Mouse (Mus musculus) forebrain, embryonic 14.5 days (tissue): ENCODE measurements around the gene Aoc3. TPM values are rescaled to one million over a fixed set of nuclear protein-coding genes. Genes with fewer than 3 reads are reported as not detected.

Experiments
- ATAC-seq: fragments of 200-750 bp; cut with Nextera tagmentation; 2 replicates; pipeline ENCODE4 v1.8.0; 2017; ENCODE audit warnings: mild to moderate bottlenecking, moderate library complexity
- DNase-seq: peaks from one replicate; pipeline ENCODE4 v3.0.0-alpha.2; 2015; ENCODE audit warnings: low spot score
- H3K27ac ChIP-seq: fragments of 300-500 bp; sonication (generic); 2 replicates; pipeline ENCODE4 v1.5.1; 2014; ENCODE audit warnings: low read depth, mild to moderate bottlenecking, control low read depth, low read length, moderate library complexity
- H3K27me3 ChIP-seq: fragments of 300-500 bp; sonication (generic); replicated peaks from 2 replicates; pipeline ENCODE4 v1.6.1; 2014; ENCODE audit warnings: low read length, control low read depth, mixed read lengths; ENCODE audit not compliant: control insufficient read depth, insufficient read depth
- H3K36me3 ChIP-seq: fragments of 300-500 bp; sonication (generic); 2 replicates; pipeline ENCODE4 v1.6.1; 2014; ENCODE audit warnings: low read length, control low read depth; ENCODE audit not compliant: control insufficient read depth, insufficient read depth
- H3K4me1 ChIP-seq: fragments of 300-500 bp; sonication (generic); 2 replicates; pipeline ENCODE4 v1.6.1; 2014; ENCODE audit warnings: antibody characterized with exemption, low read length, control low read depth; ENCODE audit not compliant: control insufficient read depth, insufficient read depth
- H3K4me2 ChIP-seq: fragments of 300-500 bp; sonication (generic); 2 replicates; pipeline ENCODE4 v1.6.1; 2014; ENCODE audit warnings: mild to moderate bottlenecking, control low read depth, low read length
- H3K4me3 ChIP-seq: fragments of 300-500 bp; sonication (generic); 2 replicates; pipeline ENCODE4 v1.5.1; 2014; ENCODE audit warnings: low read depth, low read length, control low read depth
- H3K9ac ChIP-seq: fragments of 300-500 bp; sonication (generic); 2 replicates; pipeline ENCODE4 v1.6.1; 2014; ENCODE audit warnings: mild to moderate bottlenecking, low read length, control low read depth, moderate library complexity
- H3K9me3 ChIP-seq: fragments of 300-500 bp; sonication (generic); replicated peaks from 2 replicates; pipeline ENCODE4 v1.6.1; 2016; ENCODE audit warnings: low read length, control low read depth, mixed read lengths; ENCODE audit not compliant: control insufficient read depth
- WGBS: fragments of 180-500 bp; shearing (Covaris S2); extraction: QIAGEN DNeasy Blood & Tissue Kit; methylation state at CpG from one replicate; pipeline ENCODE4 v1.1.7; 2014; 5-methylcytosine and 5-hydroxymethylcytosine counted together
- polyA plus RNA-seq: library from polyadenylated mRNA; unstranded; fragments of >200 nt; fragmentation: Nextera tagmentation; extraction: Ambion mirVana; gene quantifications from 2 replicates; pipeline ENCODE4 v1.2.1, GENCODE M21; 2014

Gene Aoc3
- 0.08 and 0.10 TPM in 2 replicates for polyA plus RNA-seq

GRCm38 (mm10) chr11:101330371-101330924 is at the start of gene Aoc3:
Gene Aoc3, plus strand, starts transcription at chr11:101330605.
- no peak for ATAC-seq
- Histone ChIP-seq H3K27ac (no peak within 1 kb of the TSS), H3K9me3 (no peaks in the 10 kb centered on the region), H3K27me3 (no peaks in the 10 kb centered on the region), H3K4me2 (no peak within 1 kb of the TSS), H3K4me3 (no peak within 1 kb of the TSS), H3K9ac (no peak within 1 kb of the TSS), H3K36me3 (peaks cover 11% of the 10 kb centered on the region), H3K4me1 (no peaks in the 10 kb centered on the region)
- 70% methylated on average over 7 of the region's 7 CpGs for WGBS
- DNase-seq: no peak

DNA sequence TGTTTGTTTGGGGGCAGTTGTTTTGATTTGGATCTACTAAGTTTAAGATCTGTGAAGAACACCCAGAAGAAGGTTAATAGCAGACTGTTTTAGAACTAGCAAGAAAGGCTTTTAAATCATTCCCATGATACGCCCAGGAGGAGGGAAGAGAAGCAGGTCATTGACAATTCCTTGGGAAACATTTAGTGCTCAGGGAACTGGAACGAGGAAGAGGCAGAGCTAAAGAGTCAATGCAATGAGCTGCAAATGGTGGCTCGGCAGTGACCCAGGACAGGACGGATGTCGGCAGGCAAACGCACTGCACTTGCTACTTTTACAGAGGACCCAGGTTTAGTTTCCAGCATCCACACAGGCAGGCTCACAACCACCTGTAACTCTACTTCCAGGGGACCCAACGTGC is 49.6 kb upstream of the Aoc3 start:
- no peak overlapping the region for H3K9ac ChIP-seq
- H3K36me3 ChIP-seq: 0 out of 2 replicates have a peak, but pooled peaks cover 3% of the 10 kb centered on the region
- no peaks in the 10 kb centered on the region for H3K9me3 ChIP-seq
- H3K4me2 ChIP-seq: no peak overlapping the region
- H3K4me3 ChIP-seq: no peak overlapping the region
- H3K4me1 ChIP-seq: peaks cover 23% of the 10 kb centered on the region
- WGBS: 58% methylated on average over 7 of the region's 7 CpGs
- no peak overlapping the region for H3K27ac ChIP-seq
- no peak for DNase-seq
- no peaks in the 10 kb centered on the region for H3K27me3 ChIP-seq
- ATAC-seq: no peak

- Histone ChIP-seq H3K27me3 (no peaks in the 10 kb centered on the region), H3K4me2 (no peak overlapping the region), H3K4me1 (peaks cover 9% of the 10 kb centered on the region), H3K4me3 (no peak overlapping the region), H3K9ac (no peak overlapping the region), H3K36me3 (peaks cover 18% of the 10 kb centered on the region), H3K9me3 (no peaks in the 10 kb centered on the region), H3K27ac (no peak overlapping the region)
- ATAC-seq: no peak
- WGBS: 5% methylated on average over 5 of the region's 5 CpGs
- no peak for DNase-seq
Observed at GRCm38 (mm10) chr11:101282896-101283295, 47.5 kb upstream of the Aoc3 start.

- Histone ChIP-seq H3K9me3 (no peaks in the 10 kb centered on the region), H3K36me3 (peaks cover 26% of the 10 kb centered on the region), H3K4me1 (0 out of 2 replicates have a peak, but pooled peaks cover 5% of the 10 kb centered on the region), H3K4me2 (no peak overlapping the region), H3K27me3 (no peaks in the 10 kb centered on the region), H3K9ac (no peak overlapping the region), H3K4me3 (no peak overlapping the region), H3K27ac (no peak overlapping the region)
- 75% methylated on average over 4 of the region's 4 CpGs for WGBS
- no peak for ATAC-seq
- no peak for DNase-seq
Observed at GRCm38 (mm10) chr11:101283805-101284204, 46.6 kb upstream of the Aoc3 start.

DNA sequence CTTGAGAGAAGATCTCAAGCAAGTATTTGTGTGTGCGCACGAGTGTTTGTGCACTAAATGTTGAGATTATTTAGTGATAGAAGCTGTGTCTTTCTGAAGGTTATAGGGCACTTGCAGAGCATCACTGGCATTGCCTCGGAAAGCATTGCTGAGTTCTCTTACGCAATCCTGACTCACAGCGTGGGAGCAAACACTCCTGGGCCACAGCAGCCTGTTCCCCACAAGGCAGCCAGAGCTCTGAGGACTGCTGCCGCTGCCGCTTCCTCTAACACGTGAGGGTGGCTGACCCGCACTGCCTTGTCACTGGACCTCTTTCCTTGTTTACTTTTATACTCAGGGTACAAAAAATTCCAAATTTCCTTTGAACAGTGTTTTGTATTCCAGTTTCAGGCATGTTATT is 43.1 kb upstream of the Aoc3 start:
- Histone ChIP-seq H3K36me3 (peaks cover 60% of the 10 kb centered on the region), H3K4me3 (no peak overlapping the region), H3K4me1 (no peaks in the 10 kb centered on the region), H3K27me3 (no peaks in the 10 kb centered on the region), H3K27ac (no peak overlapping the region), H3K9ac (no peak overlapping the region), H3K4me2 (no peak overlapping the region), H3K9me3 (no peaks in the 10 kb centered on the region)
- DNase-seq (no peak), ATAC-seq (no peak)
- WGBS: 86% methylated on average over 9 of the region's 9 CpGs

- H3K36me3 ChIP-seq: peaks cover 88% of the 10 kb centered on the region
- no peak overlapping the region for H3K9ac ChIP-seq
- H3K27me3 ChIP-seq: no peaks in the 10 kb centered on the region
- DNase-seq (no peak), ATAC-seq (no peak)
- WGBS: 94% methylated on average over 8 of the region's 8 CpGs
- no peaks in the 10 kb centered on the region for H3K9me3 ChIP-seq
- H3K27ac ChIP-seq: no peak overlapping the region
- H3K4me1 ChIP-seq: no peaks in the 10 kb centered on the region
- H3K4me3 ChIP-seq: no peak overlapping the region
- no peak overlapping the region for H3K4me2 ChIP-seq
Observed at GRCm38 (mm10) chr11:101291231-101291630, 39.2 kb upstream of the Aoc3 start.

- peaks cover 82% of the 10 kb centered on the region for H3K36me3 ChIP-seq
- WGBS: 95% methylated on average over 8 of the region's 8 CpGs
- no peak for DNase-seq
- no peaks in the 10 kb centered on the region for H3K4me1 ChIP-seq
- ATAC-seq: no peak
- no peak overlapping the region for H3K9ac ChIP-seq
- no peaks in the 10 kb centered on the region for H3K9me3 ChIP-seq
- H3K4me3 ChIP-seq: no peak overlapping the region
- no peaks in the 10 kb centered on the region for H3K27me3 ChIP-seq
- no peak overlapping the region for H3K27ac ChIP-seq
- H3K4me2 ChIP-seq: no peak overlapping the region
Observed at GRCm38 (mm10) chr11:101295191-101295590, 35.2 kb upstream of the Aoc3 start.

- no peaks in the 10 kb centered on the region for H3K27me3 ChIP-seq
- no peaks in the 10 kb centered on the region for H3K9me3 ChIP-seq
- H3K4me2 ChIP-seq: peak overlapping the region; percentile 99
- H3K4me3 ChIP-seq: peak overlapping the region; percentile 87
- WGBS: 68% methylated on average over 7 of the region's 7 CpGs
- H3K36me3 ChIP-seq: peaks cover 33% of the 10 kb centered on the region
- ATAC-seq: no peak
- H3K27ac ChIP-seq: no peak overlapping the region
- no peak for DNase-seq
- H3K4me1 ChIP-seq: peaks cover 10% of the 10 kb centered on the region
- H3K9ac ChIP-seq: no peak overlapping the region
Observed at GRCm38 (mm10) chr11:101300881-101301280, 29.5 kb upstream of the Aoc3 start.

GRCm38 (mm10) chr11:101301299-101302003 is 29.0 kb upstream of the Aoc3 start:
- Histone ChIP-seq H3K27ac (no peak overlapping the region), H3K9me3 (no peaks in the 10 kb centered on the region), H3K36me3 (peaks cover 28% of the 10 kb centered on the region), H3K27me3 (no peaks in the 10 kb centered on the region), H3K9ac (peak overlapping the region; percentile 88), H3K4me1 (peaks cover 10% of the 10 kb centered on the region), H3K4me2 (peak overlapping the region; percentile 99), H3K4me3 (peak overlapping the region; percentile 87)
- DNase-seq: no peak
- 15% methylated on average over 26 of the region's 26 CpGs for WGBS
- ATAC-seq: peak; percentile 52; the same call in 1 of the 2 replicates
